Mouse (Mus musculus) CH12.LX (cell line): ENCODE measurements around the gene Ehd1. TPM values are rescaled to one million over a fixed set of nuclear protein-coding genes. Genes with fewer than 3 reads are reported as not detected.

Source experiments
- DNase-seq: peaks from one replicate; pipeline ENCODE4 v3.0.0-alpha.2; 2013; ENCODE audit errors: extremely low read depth
- H3K27ac ChIP-seq: 2 replicates; pipeline ENCODE4 v1.5.1; 2012; ENCODE audit warnings: low read depth, mild to moderate bottlenecking, control low read depth, moderate library complexity; ENCODE audit not compliant: insufficient read depth
- H3K27me3 ChIP-seq: replicated peaks from 2 replicates; pipeline ENCODE3; 2012; ENCODE audit warnings: inconsistent platforms
- H3K36me3 ChIP-seq, 2 experiments: replicated peaks in 1 of 2; 2 replicates each; pipeline versions ENCODE3 to v1.6.1; 2012; ENCODE audit warnings: inconsistent platforms in 1 of 2, low read length in 1 of 2, mild to moderate bottlenecking in 1 of 2, mixed read lengths in 1 of 2, moderate library complexity in 1 of 2; ENCODE audit not compliant: control insufficient read depth in 1 of 2, insufficient read depth in 1 of 2
- H3K4me1 ChIP-seq, 2 experiments: 2 replicates each; pipeline ENCODE4 v1.6.1; 2012; ENCODE audit warnings: inconsistent platforms in 1 of 2, moderate library complexity in 1 of 2; ENCODE audit not compliant: insufficient read depth in 2 of 2, control insufficient read depth in 1 of 2
- H3K4me2 ChIP-seq: 2 replicates; pipeline ENCODE4 v1.6.1; 2012; ENCODE audit warnings: low read depth, mild to moderate bottlenecking, control low read depth; ENCODE audit not compliant: poor library complexity, insufficient read depth, severe bottlenecking
- H3K4me3 ChIP-seq, 3 experiments: fragments of 150-350 bp in 1 of 3; sonication (generic) in 1 of 3; replicated peaks in 1 of 3; 2 replicates each; pipeline versions ENCODE3 to v1.5.1; 2011 to 2012; ENCODE audit warnings: low read depth in 2 of 3, low read length in 2 of 3, mild to moderate bottlenecking in 2 of 3, moderate library complexity in 2 of 3, control low read depth in 1 of 3, improper control_type of control experiment in 1 of 3, inconsistent platforms in 1 of 3, mixed read lengths in 1 of 3; ENCODE audit not compliant: poor library complexity in 1 of 3
- H3K79me2 ChIP-seq: replicated peaks from 2 replicates; pipeline ENCODE4 v1.6.1; 2012; ENCODE audit warnings: mild to moderate bottlenecking, moderate library complexity; ENCODE audit not compliant: control insufficient read depth, poor library complexity, insufficient read depth, severe bottlenecking; ENCODE audit errors: extremely low read depth
- H3K9ac ChIP-seq: 2 replicates; pipeline ENCODE4 v1.6.1; 2012; ENCODE audit warnings: low read depth, mild to moderate bottlenecking, control low read depth, moderate library complexity; ENCODE audit not compliant: insufficient read depth
- H3K9me3 ChIP-seq: replicated peaks from 2 replicates; pipeline ENCODE3; 2012; ENCODE audit warnings: low read length, inconsistent platforms, mixed read lengths
- BHLHE40 ChIP-seq: IDR thresholded peaks from 2 replicates; pipeline ENCODE4 v1.6.1; 2011; ENCODE audit warnings: mild to moderate bottlenecking, low read depth, low read length, improper control_type of control experiment
- CHD2 ChIP-seq: IDR thresholded peaks from 2 replicates; pipeline ENCODE4 v1.6.1; 2011; ENCODE audit warnings: low read length, improper control_type of control experiment
- CTCF ChIP-seq, 2 experiments: IDR thresholded peaks in 1 of 2; conservative IDR thresholded peaks in 1 of 2; 2 replicates each; pipeline ENCODE4 v1.5.1; 2011 to 2012; ENCODE audit warnings: low read depth in 2 of 2, low read length in 2 of 2, improper control_type of control experiment in 1 of 2, inconsistent platforms in 1 of 2, mild to moderate bottlenecking in 1 of 2, moderate library complexity in 1 of 2
- ELF1 ChIP-seq: IDR thresholded peaks from 2 replicates; pipeline ENCODE4 v1.6.1; 2014; ENCODE audit warnings: low read depth, mild to moderate bottlenecking, inconsistent platforms, low read length, improper control_type of control experiment
- HCFC1 ChIP-seq: IDR thresholded peaks from 2 replicates; pipeline ENCODE4 v1.6.1; 2012; ENCODE audit warnings: low read depth, mild to moderate bottlenecking, inconsistent platforms, low read length, improper control_type of control experiment
- IRF4 ChIP-seq: IDR thresholded peaks from 2 replicates; pipeline ENCODE4 v1.6.1; 2014; ENCODE audit warnings: low read depth, mild to moderate bottlenecking, inconsistent platforms, low read length, improper control_type of control experiment
- JUN ChIP-seq: IDR thresholded peaks from 2 replicates; pipeline ENCODE4 v1.6.1; 2011; ENCODE audit warnings: low read depth, mild to moderate bottlenecking, low read length, improper control_type of control experiment, moderate library complexity; ENCODE audit not compliant: insufficient read depth
- JUND ChIP-seq: conservative IDR thresholded peaks from 2 replicates; pipeline ENCODE4 v1.6.1; 2011; ENCODE audit warnings: low read depth, low read length, improper control_type of control experiment
- KAT2A ChIP-seq: IDR thresholded peaks from 2 replicates; pipeline ENCODE4 v1.6.1; 2012; ENCODE audit warnings: low read length, improper control_type of control experiment, inconsistent platforms; ENCODE audit not compliant: insufficient replicate concordance
- MAFK ChIP-seq: IDR thresholded peaks from 2 replicates; pipeline ENCODE4 v1.6.1; 2011; ENCODE audit warnings: low read length, improper control_type of control experiment; ENCODE audit not compliant: insufficient replicate concordance
- MAX ChIP-seq: IDR thresholded peaks from 2 replicates; pipeline ENCODE4 v1.6.1; 2011; ENCODE audit warnings: low read length, improper control_type of control experiment
- MEF2A ChIP-seq: IDR thresholded peaks from 2 replicates; pipeline ENCODE4 v1.6.1; 2014; ENCODE audit warnings: low read depth, mild to moderate bottlenecking, inconsistent platforms, low read length, improper control_type of control experiment, borderline replicate concordance
- MXI1 ChIP-seq: IDR thresholded peaks from 2 replicates; pipeline ENCODE4 v1.6.1; 2011; ENCODE audit warnings: mild to moderate bottlenecking, low read depth, low read length, improper control_type of control experiment
- MYC ChIP-seq: IDR thresholded peaks from 2 replicates; pipeline ENCODE4 v1.6.1; 2011; ENCODE audit warnings: low read depth, mild to moderate bottlenecking, improper control_type of control experiment, low read length
- NELFE ChIP-seq: IDR thresholded peaks from 2 replicates; pipeline ENCODE4 v1.6.1; 2011; ENCODE audit warnings: low read depth, low read length, improper control_type of control experiment
- PAX5 ChIP-seq: IDR thresholded peaks from 2 replicates; pipeline ENCODE4 v1.6.1; 2012; ENCODE audit warnings: low read length, inconsistent platforms, mixed read lengths
- POLR2AphosphoS2 ChIP-seq: IDR thresholded peaks from 2 replicates; pipeline ENCODE4 v1.6.1; 2011; ENCODE audit warnings: low read depth, low read length, improper control_type of control experiment
- RAD21 ChIP-seq: IDR thresholded peaks from 2 replicates; pipeline ENCODE4 v1.6.1; 2011; ENCODE audit warnings: low read depth, mild to moderate bottlenecking, low read length, improper control_type of control experiment, moderate library complexity
- SIN3A ChIP-seq: IDR thresholded peaks from 2 replicates; pipeline ENCODE4 v1.6.1; 2012; ENCODE audit warnings: low read length, improper control_type of control experiment, inconsistent platforms
- SMC3 ChIP-seq: IDR thresholded peaks from 2 replicates; pipeline ENCODE4 v1.6.1; 2011; ENCODE audit warnings: low read depth, low read length, improper control_type of control experiment
- TCF12 ChIP-seq: IDR thresholded peaks from 2 replicates; pipeline ENCODE4 v1.6.1; 2014; ENCODE audit warnings: low read depth, mild to moderate bottlenecking, inconsistent platforms, low read length, improper control_type of control experiment
- ZC3H11A ChIP-seq: IDR thresholded peaks from 2 replicates; pipeline ENCODE4 v1.6.1; 2012; ENCODE audit warnings: low read depth, mild to moderate bottlenecking, inconsistent platforms, low read length, improper control_type of control experiment
- ZKSCAN1 ChIP-seq: IDR thresholded peaks from 2 replicates; pipeline ENCODE4 v1.6.1; 2012; ENCODE audit warnings: low read depth, inconsistent platforms, low read length, improper control_type of control experiment, borderline replicate concordance
- ZMIZ1 ChIP-seq: IDR thresholded peaks from 2 replicates; pipeline ENCODE4 v1.6.1; 2012; ENCODE audit warnings: low read depth, mild to moderate bottlenecking, inconsistent platforms, low read length, improper control_type of control experiment
- dilution Hi-C: fragments of 300-500 bp; cut with MboI; formaldehyde crosslinking; loops from 2 replicates; pipeline ENCODE4 v1.14.3; 2020; ENCODE audit warnings: low sequenced_read_pairs; ENCODE audit not compliant: extremely low pct_unique_long_range_greater_than_20kb, extremely low pct_ligation_motif_present
- in situ Hi-C: fragments of 300-500 bp; cut with MboI; formaldehyde crosslinking; loops from 3 replicates; pipeline ENCODE4 v1.14.3; 2019; ENCODE audit warnings: low sequenced_read_pairs, low pct_ligation_motif_present, low pct_unique_long_range_greater_than_20kb, mixed read lengths
- polyA plus RNA-seq: library from polyadenylated mRNA; unstranded; fragments of >175 nt; gene quantifications from 2 replicates; pipeline ENCODE4 v1.2.1, GENCODE M21; 2012; ENCODE audit warnings: low read depth; ENCODE audit not compliant: insufficient read length
- total RNA-seq, 2 experiments: library from RNA; depleted of rRNA; stranded (reverse); fragments of 300-350 nt in 1 of 2; fragments of >200 nt in 1 of 2; gene quantifications; 2 replicates each; pipeline ENCODE4 v1.2.3; 2012 to 2014

Ehd1 gene
- total and polyA plus RNA-seq, 3 experiments = 131 to 400 (median 245) TPM

DNA sequence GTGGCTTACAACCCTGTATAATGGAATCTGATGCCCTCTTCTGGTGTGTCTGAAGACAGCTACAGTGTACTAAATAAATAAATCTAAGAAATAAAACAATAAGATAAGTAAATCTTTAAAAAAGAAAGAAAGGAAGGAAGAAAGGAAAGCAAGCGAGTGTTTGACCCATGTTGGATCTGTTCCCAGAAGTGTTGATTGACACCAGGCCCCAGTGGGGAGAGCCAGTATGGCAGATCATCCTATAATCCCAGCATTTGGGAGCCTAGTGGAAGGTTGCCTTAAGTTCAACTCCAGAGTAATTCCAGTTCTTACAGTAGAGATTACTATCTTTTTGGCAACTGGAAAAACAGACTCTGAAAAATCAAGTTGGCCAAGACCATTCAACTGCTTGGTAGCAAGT, 30.7 kb upstream of the Ehd1 start:
- no peak for DNase-seq
- H3K79me2 ChIP-seq = peaks cover 10% of the 10 kb centered on the region; the same call in 1 of the 2 replicates
- dilution Hi-C loops = no loop called here
- no peak overlapping the region for H3K9ac ChIP-seq
- no peak overlapping the region for H3K4me2 ChIP-seq
- H3K27me3 ChIP-seq = no peaks in the 10 kb centered on the region
- TF ChIP-seq SMC3 (no peak), SIN3A (no peak), KAT2A (no peak), ELF1 (no peak), MAFK (no peak), NELFE (no peak), MXI1 (no peak), JUN (no peak), MYC (no peak), IRF4 (no peak), ZMIZ1 (no peak), CHD2 (no peak)
- no peak overlapping the region for H3K27ac ChIP-seq
- in situ Hi-C loops = no loop called here
- no peak overlapping the region for H3K4me3 ChIP-seq
- no peaks in the 10 kb centered on the region for H3K9me3 ChIP-seq
- peaks cover 58 to 68% of the 10 kb centered on the region in 2 experiments for H3K36me3 ChIP-seq
- H3K4me1 ChIP-seq = peaks cover 3 to 13% of the 10 kb centered on the region in 2 experiments; a peak in 3 of 4 replicates

DNA sequence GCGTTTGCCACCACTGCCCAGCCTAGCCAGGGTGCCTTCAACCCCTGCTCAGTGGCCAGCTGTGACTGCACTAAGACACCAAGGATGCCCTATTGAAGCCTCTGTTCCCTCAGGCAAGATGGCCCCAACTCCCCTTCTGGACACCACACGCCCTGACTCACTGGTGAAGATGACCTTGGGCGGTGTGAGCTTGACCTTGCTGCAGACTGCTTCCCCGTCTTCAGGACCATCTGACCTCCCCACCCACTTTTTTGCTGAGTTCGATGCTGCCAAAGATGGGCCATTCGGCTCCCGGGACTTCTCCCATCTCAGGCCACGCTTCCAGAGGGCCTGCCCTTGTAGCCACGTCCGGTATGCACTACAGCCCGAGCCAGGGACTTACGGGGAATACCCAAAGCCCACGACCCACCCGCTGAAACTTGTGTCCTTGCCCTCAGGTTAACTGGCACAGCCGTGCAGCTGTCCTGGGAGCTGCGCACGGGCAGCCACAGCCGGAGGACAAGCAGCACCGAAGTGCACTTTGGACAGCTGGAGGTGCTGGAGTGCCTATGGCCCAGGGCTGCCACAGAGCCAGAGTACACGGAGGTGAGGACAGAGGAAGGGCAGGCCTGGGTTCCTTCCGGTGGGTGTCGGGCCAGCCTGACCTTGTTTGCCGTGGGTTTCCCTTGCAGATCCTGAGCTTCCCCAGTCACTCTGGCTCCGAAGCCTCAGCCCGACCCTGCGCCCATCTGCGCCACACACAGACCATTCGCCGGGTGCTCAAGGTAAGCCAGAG, 28.8 kb upstream of the Ehd1 start:
- Histone ChIP-seq H3K4me1 (peaks cover 3 to 7% of the 10 kb centered on the region in 2 experiments; a peak in 3 of 4 replicates), H3K4me2 (no peak overlapping the region), H3K4me3 (no peak overlapping the region), H3K36me3 (peaks cover 74 to 86% of the 10 kb centered on the region in 2 experiments), H3K9ac (no peak overlapping the region), H3K27me3 (no peaks in the 10 kb centered on the region), H3K27ac (no peak overlapping the region), H3K9me3 (no peaks in the 10 kb centered on the region), H3K79me2 (peaks cover 3% of the 10 kb centered on the region; the same call in 1 of the 2 replicates)
- in situ Hi-C loops = no loop called here
- no peak for TF ChIP-seq RAD21
- TF ChIP-seq CHD2 = no peak
- no peak for TF ChIP-seq JUND
- no peak for TF ChIP-seq MAX
- TF ChIP-seq ZC3H11A = no peak
- TF ChIP-seq MXI1 = no peak
- no peak for TF ChIP-seq ELF1
- TF ChIP-seq CTCF (conservative IDR thresholded peaks at IDR 0.05 in 1 of 2, IDR thresholded peaks at IDR 0.05 in 1 of 2; ENCODE audit: low read depth in 2 of 2, low read length in 2 of 2) = no peak
- TF ChIP-seq MAFK = no peak
- no peak for TF ChIP-seq PAX5
- no peak for TF ChIP-seq KAT2A
- TF ChIP-seq MEF2A = no peak
- TF ChIP-seq POLR2AphosphoS2 = no peak
- TF ChIP-seq BHLHE40 = no peak
- TF ChIP-seq HCFC1 = no peak
- TF ChIP-seq TCF12 = no peak
- TF ChIP-seq ZKSCAN1 = no peak
- TF ChIP-seq IRF4 = no peak
- dilution Hi-C loops = no loop called here
- DNase-seq = no peak
